Mouse (Mus musculus) CH12.LX (cell line): ENCODE data around the gene Srd5a2. TPM values are rescaled to one million over a fixed set of nuclear protein-coding genes. Genes with fewer than 3 reads are reported as not detected.

ENCODE experiments used
- DNase-seq: peaks from one replicate; pipeline ENCODE4 v3.0.0-alpha.2; 2013; ENCODE audit errors: extremely low read depth
- H3K27ac ChIP-seq: 2 replicates; pipeline ENCODE4 v1.5.1; 2012; ENCODE audit warnings: low read depth, mild to moderate bottlenecking, control low read depth, moderate library complexity; ENCODE audit not compliant: insufficient read depth
- H3K27me3 ChIP-seq: replicated peaks from 2 replicates; pipeline ENCODE3; 2012; ENCODE audit warnings: inconsistent platforms
- H3K36me3 ChIP-seq, 2 experiments: replicated peaks in 1 of 2; 2 replicates each; pipeline versions ENCODE3 to v1.6.1; 2012; ENCODE audit warnings: inconsistent platforms in 1 of 2, low read length in 1 of 2, mild to moderate bottlenecking in 1 of 2, mixed read lengths in 1 of 2, moderate library complexity in 1 of 2; ENCODE audit not compliant: control insufficient read depth in 1 of 2, insufficient read depth in 1 of 2
- H3K4me1 ChIP-seq, 2 experiments: 2 replicates each; pipeline ENCODE4 v1.6.1; 2012; ENCODE audit warnings: inconsistent platforms in 1 of 2, moderate library complexity in 1 of 2; ENCODE audit not compliant: insufficient read depth in 2 of 2, control insufficient read depth in 1 of 2
- H3K4me2 ChIP-seq: 2 replicates; pipeline ENCODE4 v1.6.1; 2012; ENCODE audit warnings: low read depth, mild to moderate bottlenecking, control low read depth; ENCODE audit not compliant: poor library complexity, insufficient read depth, severe bottlenecking
- H3K4me3 ChIP-seq, 3 experiments: fragments of 150-350 bp in 1 of 3; sonication (generic) in 1 of 3; replicated peaks in 1 of 3; 2 replicates each; pipeline versions ENCODE3 to v1.5.1; 2011 to 2012; ENCODE audit warnings: low read depth in 2 of 3, low read length in 2 of 3, mild to moderate bottlenecking in 2 of 3, moderate library complexity in 2 of 3, control low read depth in 1 of 3, improper control_type of control experiment in 1 of 3, inconsistent platforms in 1 of 3, mixed read lengths in 1 of 3; ENCODE audit not compliant: poor library complexity in 1 of 3
- H3K79me2 ChIP-seq: replicated peaks from 2 replicates; pipeline ENCODE4 v1.6.1; 2012; ENCODE audit warnings: mild to moderate bottlenecking, moderate library complexity; ENCODE audit not compliant: control insufficient read depth, poor library complexity, insufficient read depth, severe bottlenecking; ENCODE audit errors: extremely low read depth
- H3K9ac ChIP-seq: 2 replicates; pipeline ENCODE4 v1.6.1; 2012; ENCODE audit warnings: low read depth, mild to moderate bottlenecking, control low read depth, moderate library complexity; ENCODE audit not compliant: insufficient read depth
- H3K9me3 ChIP-seq: replicated peaks from 2 replicates; pipeline ENCODE3; 2012; ENCODE audit warnings: low read length, inconsistent platforms, mixed read lengths
- CHD2 ChIP-seq: IDR thresholded peaks from 2 replicates; pipeline ENCODE4 v1.6.1; 2011; ENCODE audit warnings: low read length, improper control_type of control experiment
- E2F4 ChIP-seq: IDR thresholded peaks from 2 replicates; pipeline ENCODE4 v1.6.1; 2011; ENCODE audit warnings: low read depth, low read length, improper control_type of control experiment; ENCODE audit not compliant: insufficient replicate concordance
- ELF1 ChIP-seq: IDR thresholded peaks from 2 replicates; pipeline ENCODE4 v1.6.1; 2014; ENCODE audit warnings: low read depth, mild to moderate bottlenecking, inconsistent platforms, low read length, improper control_type of control experiment
- ETS1 ChIP-seq: conservative IDR thresholded peaks from 2 replicates; pipeline ENCODE4 v1.6.1; 2012; ENCODE audit warnings: low read depth, mild to moderate bottlenecking, inconsistent platforms, low read length, improper control_type of control experiment, moderate library complexity
- GABPA ChIP-seq: IDR thresholded peaks from 2 replicates; pipeline ENCODE4 v1.6.1; 2012; ENCODE audit warnings: low read depth, low read length, improper control_type of control experiment, inconsistent platforms; ENCODE audit not compliant: insufficient replicate concordance
- HCFC1 ChIP-seq: IDR thresholded peaks from 2 replicates; pipeline ENCODE4 v1.6.1; 2012; ENCODE audit warnings: low read depth, mild to moderate bottlenecking, inconsistent platforms, low read length, improper control_type of control experiment
- IRF4 ChIP-seq: IDR thresholded peaks from 2 replicates; pipeline ENCODE4 v1.6.1; 2014; ENCODE audit warnings: low read depth, mild to moderate bottlenecking, inconsistent platforms, low read length, improper control_type of control experiment
- JUN ChIP-seq: IDR thresholded peaks from 2 replicates; pipeline ENCODE4 v1.6.1; 2011; ENCODE audit warnings: low read depth, mild to moderate bottlenecking, low read length, improper control_type of control experiment, moderate library complexity; ENCODE audit not compliant: insufficient read depth
- JUND ChIP-seq: conservative IDR thresholded peaks from 2 replicates; pipeline ENCODE4 v1.6.1; 2011; ENCODE audit warnings: low read depth, low read length, improper control_type of control experiment
- MAFK ChIP-seq: IDR thresholded peaks from 2 replicates; pipeline ENCODE4 v1.6.1; 2011; ENCODE audit warnings: low read length, improper control_type of control experiment; ENCODE audit not compliant: insufficient replicate concordance
- MAZ ChIP-seq: IDR thresholded peaks from 2 replicates; pipeline ENCODE4 v1.6.1; 2012; ENCODE audit warnings: low read depth, mild to moderate bottlenecking, inconsistent platforms, low read length, improper control_type of control experiment, moderate library complexity
- MYC ChIP-seq: IDR thresholded peaks from 2 replicates; pipeline ENCODE4 v1.6.1; 2011; ENCODE audit warnings: low read depth, mild to moderate bottlenecking, improper control_type of control experiment, low read length
- NELFE ChIP-seq: IDR thresholded peaks from 2 replicates; pipeline ENCODE4 v1.6.1; 2011; ENCODE audit warnings: low read depth, low read length, improper control_type of control experiment
- POLR2AphosphoS2 ChIP-seq: IDR thresholded peaks from 2 replicates; pipeline ENCODE4 v1.6.1; 2011; ENCODE audit warnings: low read depth, low read length, improper control_type of control experiment
- RAD21 ChIP-seq: IDR thresholded peaks from 2 replicates; pipeline ENCODE4 v1.6.1; 2011; ENCODE audit warnings: low read depth, mild to moderate bottlenecking, low read length, improper control_type of control experiment, moderate library complexity
- TCF12 ChIP-seq: IDR thresholded peaks from 2 replicates; pipeline ENCODE4 v1.6.1; 2014; ENCODE audit warnings: low read depth, mild to moderate bottlenecking, inconsistent platforms, low read length, improper control_type of control experiment
- UBTF ChIP-seq: IDR thresholded peaks from 2 replicates; pipeline ENCODE4 v1.6.1; 2012; ENCODE audit warnings: low read depth, mild to moderate bottlenecking, inconsistent platforms, low read length, improper control_type of control experiment, moderate library complexity
- USF1 ChIP-seq: IDR thresholded peaks from 2 replicates; pipeline ENCODE4 v1.6.1; 2014; ENCODE audit warnings: low read depth, mild to moderate bottlenecking, inconsistent platforms, low read length, improper control_type of control experiment
- USF2 ChIP-seq: conservative IDR thresholded peaks from 2 replicates; pipeline ENCODE4 v1.6.1; 2011; ENCODE audit warnings: low read depth, low read length, improper control_type of control experiment
- ZMIZ1 ChIP-seq: IDR thresholded peaks from 2 replicates; pipeline ENCODE4 v1.6.1; 2012; ENCODE audit warnings: low read depth, mild to moderate bottlenecking, inconsistent platforms, low read length, improper control_type of control experiment
- ZNF384 ChIP-seq: IDR thresholded peaks from 2 replicates; pipeline ENCODE4 v1.6.1; 2012; ENCODE audit warnings: low read depth, low read length, improper control_type of control experiment, inconsistent platforms
- dilution Hi-C: fragments of 300-500 bp; cut with MboI; formaldehyde crosslinking; loops from 2 replicates; pipeline ENCODE4 v1.14.3; 2020; ENCODE audit warnings: low sequenced_read_pairs; ENCODE audit not compliant: extremely low pct_unique_long_range_greater_than_20kb, extremely low pct_ligation_motif_present
- in situ Hi-C: fragments of 300-500 bp; cut with MboI; formaldehyde crosslinking; loops from 3 replicates; pipeline ENCODE4 v1.14.3; 2019; ENCODE audit warnings: low sequenced_read_pairs, low pct_ligation_motif_present, low pct_unique_long_range_greater_than_20kb, mixed read lengths
- polyA plus RNA-seq: library from polyadenylated mRNA; unstranded; fragments of >175 nt; gene quantifications from 2 replicates; pipeline ENCODE4 v1.2.1, GENCODE M21; 2012; ENCODE audit warnings: low read depth; ENCODE audit not compliant: insufficient read length
- total RNA-seq, 2 experiments: library from RNA; depleted of rRNA; stranded (reverse); fragments of 300-350 nt in 1 of 2; fragments of >200 nt in 1 of 2; gene quantifications; 2 replicates each; pipeline ENCODE4 v1.2.3; 2012 to 2014

Gene Srd5a2
- total and polyA plus RNA-seq, 3 experiments = not detected

- no peak for TF ChIP-seq HCFC1
- no peak for TF ChIP-seq USF2
- TF ChIP-seq ETS1 = no peak
- no peak for TF ChIP-seq MYC
- TF ChIP-seq MAFK = no peak
- TF ChIP-seq POLR2AphosphoS2 = no peak
- no peak for TF ChIP-seq CHD2
- H3K27ac ChIP-seq = no peak overlapping the region
- no peaks in the 10 kb centered on the region for H3K79me2 ChIP-seq
- no peaks in the 10 kb centered on the region for H3K36me3 ChIP-seq
- no peak overlapping the region for H3K9ac ChIP-seq
- in situ Hi-C loops = loop anchor here (25.0 kb wide), 1 partner anchor 305 kb away; the partner anchor contains the start of gene Dpy30
- no peak overlapping the region for H3K4me2 ChIP-seq
- dilution Hi-C loops = no loop called here
- H3K9me3 ChIP-seq = no peaks in the 10 kb centered on the region
- no peak overlapping the region for H3K4me3 ChIP-seq
- no peaks in the 10 kb centered on the region for H3K4me1 ChIP-seq
- no peak for DNase-seq
- H3K27me3 ChIP-seq = no peaks in the 10 kb centered on the region
Observed at GRCm38 (mm10) chr17:74007001-74007400, 40.7 kb downstream of the Srd5a2 start.

DNA sequence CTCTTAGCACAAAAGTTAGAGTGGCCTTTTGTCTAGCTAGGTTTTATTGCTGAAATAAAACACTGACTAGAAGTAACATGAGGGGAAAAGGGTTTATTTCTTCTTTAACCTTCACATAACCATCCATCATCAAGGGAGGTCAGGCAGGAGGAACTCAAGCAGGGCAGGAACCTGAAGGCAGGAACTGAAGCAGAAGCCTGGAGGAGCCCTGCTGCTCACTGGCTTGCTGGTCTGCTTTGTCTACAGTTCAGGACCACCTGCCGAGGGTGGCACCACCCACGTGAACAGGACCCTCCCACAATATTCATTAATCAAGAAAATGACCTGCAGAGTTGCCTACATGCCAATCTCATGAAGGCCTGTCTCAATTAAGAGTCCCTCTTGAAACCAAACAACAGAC is 45.3 kb downstream of the Srd5a2 start:
- H3K9me3 ChIP-seq = no peaks in the 10 kb centered on the region
- TF ChIP-seq CHD2 (no peak), NELFE (no peak), IRF4 (no peak), ZNF384 (no peak), TCF12 (no peak)
- TF ChIP-seq, all 38 proteins: peak for 0
- dilution Hi-C loops = no loop called here
- H3K27me3 ChIP-seq = no peaks in the 10 kb centered on the region
- H3K4me2 ChIP-seq = no peak overlapping the region
- H3K79me2 ChIP-seq = no peaks in the 10 kb centered on the region
- H3K36me3 ChIP-seq = no peaks in the 10 kb centered on the region
- H3K4me1 ChIP-seq = peaks cover 0 to 4% of the 10 kb centered on the region in 2 experiments; a peak in 1 of 4 replicates
- H3K9ac ChIP-seq = no peak overlapping the region
- DNase-seq = no peak
- in situ Hi-C loops = loop anchor here (25.0 kb wide), 1 partner anchor 310 kb away; the partner anchor contains the start of gene Dpy30
- no peak overlapping the region for H3K4me3 ChIP-seq
- no peak overlapping the region for H3K27ac ChIP-seq

GRCm38 (mm10) chr17:73995907-73996645 is 51.6 kb downstream of the Srd5a2 start:
- Histone ChIP-seq H3K27me3 (no peaks in the 10 kb centered on the region), H3K4me3 (no peak overlapping the region), H3K36me3 (no peaks in the 10 kb centered on the region), H3K4me2 (no peak overlapping the region), H3K27ac (no peak overlapping the region), H3K9ac (no peak overlapping the region), H3K79me2 (no peaks in the 10 kb centered on the region), H3K4me1 (peaks cover 0 to 4% of the 10 kb centered on the region in 2 experiments; a peak in 1 of 4 replicates), H3K9me3 (no peaks in the 10 kb centered on the region)
- TF ChIP-seq POLR2AphosphoS2 = no peak
- no peak for TF ChIP-seq TCF12
- TF ChIP-seq MYC = no peak
- no peak for TF ChIP-seq JUND
- no peak for TF ChIP-seq ZMIZ1
- TF ChIP-seq NELFE = no peak
- TF ChIP-seq JUN = no peak
- TF ChIP-seq ZNF384 = no peak
- TF ChIP-seq USF1 = no peak
- TF ChIP-seq ETS1 = no peak
- no peak for TF ChIP-seq MAZ
- TF ChIP-seq RAD21 = no peak
- no peak for TF ChIP-seq UBTF
- TF ChIP-seq E2F4 = no peak
- no peak for TF ChIP-seq GABPA
- TF ChIP-seq HCFC1 = no peak
- no peak for TF ChIP-seq ELF1
- no peak for TF ChIP-seq CHD2
- DNase-seq = no peak
- dilution Hi-C loops = no loop called here
- in situ Hi-C loops = no loop called here
